Mouse (Mus musculus): Measurements from ENCODE around the gene Fzd7. TPM values are rescaled to one million over a fixed set of nuclear protein-coding genes. Genes with fewer than 3 reads are reported as not detected.

The Fzd7 gene
- polyA plus RNA-seq, 1 experiment from 2014 or later: 7.5 TPM

- H3K9me3 ChIP-seq: no peaks in the 10 kb centered on the region
- peaks cover 22% of the 10 kb centered on the region for H3K4me1 ChIP-seq (replicated peaks)
- no peaks in the 10 kb centered on the region for H3K27me3 ChIP-seq (replicated peaks)
- WGBS: 11% methylated on average over 11 of the region's 11 CpGs
- H3K36me3 ChIP-seq: no peaks in the 10 kb centered on the region
- peak overlapping the region; percentile 48 for H3K27ac ChIP-seq
- no peak overlapping the region for H3K9ac ChIP-seq
- peak; percentile 48 for ATAC-seq
- H3K4me2 ChIP-seq (replicated peaks): peak overlapping the region; percentile 47
- H3K4me3 ChIP-seq (replicated peaks): no peak overlapping the region
Observed at GRCm38 (mm10) chr1:59449423-59449822, 32.8 kb upstream of the Fzd7 start.

GRCm38 (mm10) chr1:59450896-59451295 lies 31.3 kb upstream of the Fzd7 start:
- Histone ChIP-seq H3K36me3 (no peaks in the 10 kb centered on the region), H3K9ac (no peak overlapping the region), H3K27me3 (replicated peaks) (no peaks in the 10 kb centered on the region), H3K4me2 (replicated peaks) (no peak overlapping the region), H3K9me3 (no peaks in the 10 kb centered on the region), H3K4me3 (replicated peaks) (no peak overlapping the region), H3K27ac (no peak overlapping the region), H3K4me1 (replicated peaks) (peaks cover 22% of the 10 kb centered on the region)
- WGBS: 89% methylated on average over 11 of the region's 11 CpGs
- no peak for ATAC-seq

- Histone ChIP-seq H3K27me3 (replicated peaks) (no peaks in the 10 kb centered on the region), H3K9ac (no peak overlapping the region), H3K36me3 (no peaks in the 10 kb centered on the region), H3K4me3 (replicated peaks) (no peak overlapping the region), H3K4me2 (replicated peaks) (no peak overlapping the region), H3K4me1 (replicated peaks) (peaks cover 22% of the 10 kb centered on the region), H3K9me3 (no peaks in the 10 kb centered on the region), H3K27ac (no peak overlapping the region)
- 35% methylated on average over 9 of the region's 9 CpGs for WGBS
- no peak for ATAC-seq
Observed at GRCm38 (mm10) chr1:59451584-59451983, 30.6 kb upstream of the Fzd7 start.

- Histone ChIP-seq H3K4me2 (replicated peaks) (no peak overlapping the region), H3K27me3 (replicated peaks) (no peaks in the 10 kb centered on the region), H3K4me3 (replicated peaks) (no peak overlapping the region), H3K9ac (no peak overlapping the region), H3K27ac (no peak overlapping the region), H3K9me3 (no peaks in the 10 kb centered on the region), H3K36me3 (no peaks in the 10 kb centered on the region), H3K4me1 (replicated peaks) (peaks cover 12% of the 10 kb centered on the region)
- ATAC-seq: 0 out of 2 replicates have a peak, but pooled peaks have one; percentile 31
- 40% methylated on average over 3 of the region's 3 CpGs for WGBS
Observed at GRCm38 (mm10) chr1:59456825-59457224, 25.4 kb upstream of the Fzd7 start.

GRCm38 (mm10) chr1:59457873-59458272 lies 24.4 kb upstream of the Fzd7 start:
- H3K4me1 ChIP-seq (replicated peaks): peaks cover 12% of the 10 kb centered on the region
- no peaks in the 10 kb centered on the region for H3K36me3 ChIP-seq
- H3K9ac ChIP-seq: no peak overlapping the region
- H3K27ac ChIP-seq: no peak overlapping the region
- no peak overlapping the region for H3K4me2 ChIP-seq (replicated peaks)
- no peaks in the 10 kb centered on the region for H3K27me3 ChIP-seq (replicated peaks)
- ATAC-seq: no peak
- H3K9me3 ChIP-seq: no peaks in the 10 kb centered on the region
- H3K4me3 ChIP-seq (replicated peaks): no peak overlapping the region
- 67% methylated on average over 4 of the region's 4 CpGs for WGBS

GRCm38 (mm10) chr1:59458886-59459285 lies 23.3 kb upstream of the Fzd7 start:
- Histone ChIP-seq H3K27ac (peak overlapping the region; percentile 40; the same call in 1 of the 2 replicates), H3K4me2 (replicated peaks) (no peak overlapping the region; the same call in 1 of the 2 replicates), H3K36me3 (no peaks in the 10 kb centered on the region), H3K9ac (no peak overlapping the region), H3K27me3 (replicated peaks) (no peaks in the 10 kb centered on the region), H3K9me3 (no peaks in the 10 kb centered on the region), H3K4me1 (replicated peaks) (peaks cover 12% of the 10 kb centered on the region), H3K4me3 (replicated peaks) (no peak overlapping the region)
- 26% methylated on average over 8 of the region's 8 CpGs for WGBS
- ATAC-seq: no peak

- Histone ChIP-seq H3K27ac (no peak overlapping the region), H3K9ac (no peak overlapping the region)
- 34% methylated on average over 17 of the region's 17 CpGs for WGBS
Observed at GRCm38 (mm10) chr1:59464696-59465639, 17.3 kb upstream of the Fzd7 start.

GRCm38 (mm10) chr1:59465640-59466008 lies 16.6 kb upstream of the Fzd7 start:
- ATAC-seq: no peak
- Histone ChIP-seq H3K9ac (no peak overlapping the region), H3K4me1 (replicated peaks) (0 out of 2 replicates have a peak, but pooled peaks cover 9% of the 10 kb centered on the region), H3K9me3 (no peaks in the 10 kb centered on the region), H3K27ac (no peak overlapping the region), H3K4me3 (replicated peaks) (no peak overlapping the region), H3K36me3 (no peaks in the 10 kb centered on the region), H3K27me3 (replicated peaks) (no peaks in the 10 kb centered on the region), H3K4me2 (replicated peaks) (no peak overlapping the region)
- 75% methylated on average over 9 of the region's 9 CpGs for WGBS

More at GRCm38 (mm10) chr1:59464696-59465639, 17.3 kb upstream of the Fzd7 start:
- Histone ChIP-seq H3K4me2 (replicated peaks) (no peak overlapping the region), H3K4me1 (replicated peaks) (0 out of 2 replicates have a peak, but pooled peaks cover 9% of the 10 kb centered on the region), H3K27me3 (replicated peaks) (no peaks in the 10 kb centered on the region), H3K9me3 (no peaks in the 10 kb centered on the region), H3K4me3 (replicated peaks) (no peak overlapping the region), H3K36me3 (no peaks in the 10 kb centered on the region)
- peak; percentile 59 for ATAC-seq

GRCm38 (mm10) chr1:59469170-59469569 lies 13.1 kb upstream of the Fzd7 start:
- Histone ChIP-seq H3K9ac (no peak overlapping the region), H3K36me3 (no peaks in the 10 kb centered on the region), H3K4me3 (replicated peaks) (no peak overlapping the region), H3K9me3 (no peaks in the 10 kb centered on the region), H3K4me1 (replicated peaks) (peaks cover 21% of the 10 kb centered on the region), H3K4me2 (replicated peaks) (no peak overlapping the region), H3K27ac (no peak overlapping the region), H3K27me3 (replicated peaks) (no peaks in the 10 kb centered on the region)
- no peak for ATAC-seq
- 50% methylated on average over 4 of the region's 4 CpGs for WGBS

- Histone ChIP-seq H3K4me2 (replicated peaks) (no peak overlapping the region), H3K9ac (no peak overlapping the region), H3K4me1 (replicated peaks) (peaks cover 15% of the 10 kb centered on the region), H3K4me3 (replicated peaks) (no peak overlapping the region), H3K9me3 (no peaks in the 10 kb centered on the region), H3K36me3 (no peaks in the 10 kb centered on the region), H3K27ac (no peak overlapping the region), H3K27me3 (replicated peaks) (no peaks in the 10 kb centered on the region)
- WGBS: 54% methylated on average over 4 of the region's 4 CpGs
- ATAC-seq: no peak
Observed at GRCm38 (mm10) chr1:59470766-59471165, 11.5 kb upstream of the Fzd7 start.

- Histone ChIP-seq H3K4me1 (replicated peaks) (peaks cover 15% of the 10 kb centered on the region), H3K9me3 (no peaks in the 10 kb centered on the region), H3K4me2 (replicated peaks) (no peak overlapping the region), H3K27ac (no peak overlapping the region), H3K4me3 (replicated peaks) (no peak overlapping the region), H3K36me3 (no peaks in the 10 kb centered on the region), H3K9ac (no peak overlapping the region), H3K27me3 (replicated peaks) (no peaks in the 10 kb centered on the region)
- ATAC-seq: no peak
- WGBS: 23% methylated on average over 9 of the region's 11 CpGs
Observed at GRCm38 (mm10) chr1:59472368-59473180, 9.7 kb upstream of the Fzd7 start.

- no peaks in the 10 kb centered on the region for H3K27me3 ChIP-seq (replicated peaks)
- ATAC-seq: no peak
- H3K9ac ChIP-seq: no peak overlapping the region
- H3K4me3 ChIP-seq (replicated peaks): no peak overlapping the region
- H3K27ac ChIP-seq: no peak overlapping the region
- no peak overlapping the region for H3K4me2 ChIP-seq (replicated peaks)
- H3K4me1 ChIP-seq (replicated peaks): peaks cover 15% of the 10 kb centered on the region
- H3K9me3 ChIP-seq: no peaks in the 10 kb centered on the region
- no peaks in the 10 kb centered on the region for H3K36me3 ChIP-seq
- WGBS: 31% methylated on average over 4 of the region's 4 CpGs
Observed at GRCm38 (mm10) chr1:59473181-59473555, 9.1 kb upstream of the Fzd7 start.
